Mouse (Mus musculus): Measurements from ENCODE around the gene Hdhd5. TPM values are rescaled to one million over a fixed set of nuclear protein-coding genes. Genes with fewer than 3 reads are reported as not detected.

Hdhd5 gene
- polyA plus RNA-seq, 1 experiment from 2014 or later, result 5.9 TPM

DNA sequence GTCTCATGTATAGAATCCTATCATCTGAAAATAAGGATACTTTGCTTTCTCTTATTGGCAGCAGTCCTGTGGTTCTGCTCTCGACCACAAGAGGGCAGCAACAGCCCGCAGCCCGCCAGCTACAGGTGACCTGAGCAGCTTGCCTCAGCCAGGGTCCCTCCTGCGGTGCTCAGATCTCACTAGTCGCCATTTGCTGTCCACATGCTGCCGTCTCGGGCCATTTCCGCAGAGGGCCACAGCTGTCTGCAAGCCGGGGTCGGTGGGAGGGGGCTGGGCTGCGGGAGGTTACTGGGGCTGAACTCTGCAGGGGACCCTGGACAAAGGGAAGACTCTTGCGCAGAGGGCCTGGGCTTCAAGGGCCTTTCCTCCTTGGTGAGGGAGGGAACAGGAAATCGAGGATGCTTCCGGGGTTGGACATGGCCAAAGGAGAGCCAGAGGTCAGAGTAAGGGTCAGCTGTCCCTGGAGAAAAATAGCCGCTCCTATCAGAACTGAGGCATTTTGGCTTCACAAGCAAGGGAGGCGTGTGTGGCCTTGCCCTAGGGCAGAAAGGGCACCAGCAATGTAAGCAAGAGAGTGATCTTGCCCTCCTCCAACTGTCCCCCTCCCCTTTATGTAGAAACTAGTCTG lies 8.1 kb upstream of the Hdhd5 start:
- H3K4me2 ChIP-seq (replicated peaks; ENCODE audit: low read depth), result peak overlapping the region; percentile 63
- H3K27me3 ChIP-seq (replicated peaks; ENCODE audit: control insufficient read depth, insufficient read depth, low read length), result no peaks in the 10 kb centered on the region
- TF ChIP-seq CTCF (IDR thresholded peaks at IDR 0.05; ENCODE audit: low read depth), result peak; percentile 99
- peak overlapping the region; percentile 9; the same call in 1 of the 2 replicates for H3K4me3 ChIP-seq (ENCODE audit: low read depth, low read length)
- 10% methylated on average over 16 of the region's 16 CpGs for WGBS
- peaks cover 3% of the 10 kb centered on the region; the same call in 1 of the 2 replicates for H3K4me1 ChIP-seq (replicated peaks; ENCODE audit: control insufficient read depth, insufficient read depth, low read length)
- H3K27ac ChIP-seq (ENCODE audit: low read depth, low read length), result no peak overlapping the region
- H3K9ac ChIP-seq (ENCODE audit: low read depth, low read length), result no peak overlapping the region
- H3K9me3 ChIP-seq (ENCODE audit: control insufficient read depth), result no peaks in the 10 kb centered on the region
- no peaks in the 10 kb centered on the region for H3K36me3 ChIP-seq (ENCODE audit: control insufficient read depth, insufficient read depth)
- ATAC-seq, result peak; percentile 71

DNA sequence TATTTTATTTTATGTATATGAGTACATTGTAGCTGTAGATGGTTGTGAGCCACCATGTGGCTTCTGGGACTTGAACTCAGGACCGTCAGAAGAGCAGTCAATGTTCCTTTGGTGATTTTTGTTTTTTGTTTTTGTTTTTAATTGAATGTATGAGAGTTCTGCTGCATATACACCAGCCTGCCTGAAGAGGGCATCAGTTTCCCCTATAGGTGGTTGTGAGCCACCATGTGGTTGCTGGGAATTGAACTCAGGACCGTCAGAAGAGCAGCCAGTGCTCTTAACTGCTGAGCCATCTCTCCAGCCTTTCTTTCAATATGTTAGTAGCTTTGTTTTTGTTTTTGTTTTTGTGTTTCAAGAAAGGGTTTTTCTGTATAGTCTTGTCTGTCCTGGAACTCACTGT lies 5.2 kb upstream of the Hdhd5 start:
- Histone ChIP-seq H3K27me3 (replicated peaks; ENCODE audit: control insufficient read depth, insufficient read depth, low read length) (no peaks in the 10 kb centered on the region), H3K4me1 (replicated peaks; ENCODE audit: control insufficient read depth, insufficient read depth, low read length) (peaks cover 3% of the 10 kb centered on the region; the same call in 1 of the 2 replicates), H3K9me3 (ENCODE audit: control insufficient read depth) (no peaks in the 10 kb centered on the region), H3K36me3 (ENCODE audit: control insufficient read depth, insufficient read depth) (no peaks in the 10 kb centered on the region), H3K9ac (ENCODE audit: low read depth, low read length) (no peak overlapping the region), H3K4me3 (ENCODE audit: low read depth, low read length) (no peak overlapping the region), H3K4me2 (replicated peaks; ENCODE audit: low read depth) (no peak overlapping the region), H3K27ac (ENCODE audit: low read depth, low read length) (no peak overlapping the region)
- no peak for ATAC-seq
- TF ChIP-seq CTCF (IDR thresholded peaks at IDR 0.05; ENCODE audit: low read depth), result peak; percentile 21; the same call in 1 of the 2 replicates
- WGBS, result 79% methylated on average over 2 of the region's 2 CpGs

DNA sequence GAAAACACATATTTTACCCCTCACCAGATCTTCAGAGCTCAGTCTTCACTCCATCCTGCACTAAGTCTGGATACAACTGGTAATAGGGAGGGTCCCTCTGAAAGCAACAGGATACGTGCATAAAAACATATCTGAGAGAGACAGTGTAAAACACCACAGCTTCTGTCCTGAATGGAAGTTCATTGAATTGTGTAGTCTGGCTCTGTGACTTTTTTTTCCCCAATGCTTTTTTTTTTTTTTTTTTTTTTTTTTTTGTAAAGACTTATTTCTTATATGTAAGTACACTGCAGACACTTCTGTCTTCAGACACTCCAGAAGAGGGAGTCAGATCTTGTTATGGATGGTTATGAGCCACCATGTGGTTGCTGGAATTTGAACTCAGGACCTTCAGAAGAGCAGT lies 1.5 kb upstream of the Hdhd5 start:
- H3K9me3 ChIP-seq (ENCODE audit: control insufficient read depth), result no peaks in the 10 kb centered on the region
- H3K4me3 ChIP-seq (ENCODE audit: low read depth, low read length), result 0 out of 2 replicates have a peak overlapping the region, but pooled peaks have one; percentile 87
- no peak for TF ChIP-seq CTCF (IDR thresholded peaks at IDR 0.05; ENCODE audit: low read depth)
- no peak for ATAC-seq
- no peaks in the 10 kb centered on the region for H3K27me3 ChIP-seq (replicated peaks; ENCODE audit: control insufficient read depth, insufficient read depth, low read length)
- no peaks in the 10 kb centered on the region for H3K4me1 ChIP-seq (replicated peaks; ENCODE audit: control insufficient read depth, insufficient read depth, low read length)
- H3K4me2 ChIP-seq (replicated peaks; ENCODE audit: low read depth), result no peak overlapping the region
- no peaks in the 10 kb centered on the region; the same call in 1 of the 2 replicates for H3K36me3 ChIP-seq (ENCODE audit: control insufficient read depth, insufficient read depth)
- no peak overlapping the region for H3K9ac ChIP-seq (ENCODE audit: low read depth, low read length)
- no peak overlapping the region for H3K27ac ChIP-seq (ENCODE audit: low read depth, low read length)
- 75% methylated on average over 1 of the region's 1 CpGs for WGBS

DNA sequence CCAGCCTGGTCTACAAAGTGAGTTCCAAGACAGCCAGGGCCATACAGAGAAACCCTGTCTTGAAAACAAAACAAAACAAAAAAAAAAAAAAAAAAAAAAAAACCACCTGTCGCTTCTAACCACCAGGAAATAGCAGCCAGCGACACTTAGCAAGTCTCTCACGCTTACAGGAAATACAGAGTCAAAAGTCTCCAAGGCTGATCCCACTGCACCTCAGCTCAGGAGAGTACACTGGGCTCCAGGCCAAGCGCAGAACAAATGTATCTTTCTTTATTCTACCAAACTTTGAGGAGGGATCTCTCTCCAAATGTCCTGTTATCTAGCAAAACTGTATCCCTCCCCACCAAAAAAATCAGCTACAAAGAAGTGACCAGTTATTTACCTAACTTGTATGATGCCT lies 2.0 kb downstream of the Hdhd5 start:
- Histone ChIP-seq H3K36me3 (ENCODE audit: control insufficient read depth, insufficient read depth) (no peaks in the 10 kb centered on the region; the same call in 1 of the 2 replicates), H3K9me3 (ENCODE audit: control insufficient read depth) (no peaks in the 10 kb centered on the region), H3K4me2 (replicated peaks; ENCODE audit: low read depth) (no peak overlapping the region), H3K27ac (ENCODE audit: low read depth, low read length) (no peak overlapping the region), H3K27me3 (replicated peaks; ENCODE audit: control insufficient read depth, insufficient read depth, low read length) (no peaks in the 10 kb centered on the region), H3K4me1 (replicated peaks; ENCODE audit: control insufficient read depth, insufficient read depth, low read length) (no peaks in the 10 kb centered on the region), H3K9ac (ENCODE audit: low read depth, low read length) (no peak overlapping the region), H3K4me3 (ENCODE audit: low read depth, low read length) (no peak overlapping the region)
- no peak for TF ChIP-seq CTCF (IDR thresholded peaks at IDR 0.05; ENCODE audit: low read depth)
- WGBS, result 55% methylated on average over 4 of the region's 4 CpGs
- no peak for ATAC-seq

DNA sequence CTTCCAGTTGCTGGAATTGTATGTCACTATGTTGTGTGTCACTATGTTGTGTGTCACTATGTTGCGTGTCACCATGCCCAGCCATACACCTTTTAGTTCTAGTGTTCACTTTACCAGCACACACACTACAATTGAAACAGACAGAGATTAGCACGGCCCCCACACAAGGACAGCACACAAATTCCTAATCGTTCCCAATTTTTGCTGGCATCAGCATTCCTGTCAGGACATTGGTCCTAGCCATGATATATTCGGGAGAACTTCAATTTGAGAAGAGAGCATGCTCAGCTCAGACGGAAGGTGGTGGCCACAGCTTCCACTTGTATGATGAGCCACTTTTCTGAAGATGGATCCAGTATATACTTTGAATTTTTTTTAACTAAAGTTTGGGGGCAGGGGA lies 6.3 kb downstream of the Hdhd5 start:
- Histone ChIP-seq H3K36me3 (ENCODE audit: control insufficient read depth, insufficient read depth) (peaks cover 34% of the 10 kb centered on the region; the same call in 1 of the 2 replicates), H3K4me3 (ENCODE audit: low read depth, low read length) (no peak overlapping the region), H3K27me3 (replicated peaks; ENCODE audit: control insufficient read depth, insufficient read depth, low read length) (no peaks in the 10 kb centered on the region), H3K4me2 (replicated peaks; ENCODE audit: low read depth) (no peak overlapping the region), H3K27ac (ENCODE audit: low read depth, low read length) (no peak overlapping the region), H3K9me3 (ENCODE audit: control insufficient read depth) (no peaks in the 10 kb centered on the region), H3K4me1 (replicated peaks; ENCODE audit: control insufficient read depth, insufficient read depth, low read length) (no peaks in the 10 kb centered on the region), H3K9ac (ENCODE audit: low read depth, low read length) (no peak overlapping the region)
- 91% methylated on average over 5 of the region's 5 CpGs for WGBS
- ATAC-seq, result no peak
- TF ChIP-seq CTCF (IDR thresholded peaks at IDR 0.05; ENCODE audit: low read depth), result no peak

DNA sequence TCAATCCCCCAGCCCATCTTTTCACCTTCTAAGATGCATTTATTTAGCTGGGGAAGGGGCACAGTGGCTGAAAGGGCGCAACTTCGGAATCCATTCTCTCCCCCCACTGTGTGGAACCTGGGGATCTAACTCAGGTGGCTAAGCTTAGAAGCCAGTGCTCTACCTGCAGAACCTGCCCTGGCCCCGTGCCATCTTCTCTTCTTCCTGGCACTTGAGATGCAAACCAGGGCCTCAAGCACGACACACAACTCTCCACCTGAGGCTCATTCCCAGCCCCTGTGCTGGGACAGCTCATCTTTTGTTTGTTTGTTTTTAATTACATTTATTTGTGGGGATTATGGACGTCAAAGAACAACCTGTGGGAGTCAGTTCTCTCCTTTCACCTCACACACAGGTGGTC lies 11.5 kb downstream of the Hdhd5 start:
- no peak overlapping the region for H3K4me3 ChIP-seq (ENCODE audit: low read depth, low read length)
- no peak overlapping the region for H3K4me2 ChIP-seq (replicated peaks; ENCODE audit: low read depth)
- H3K9ac ChIP-seq (ENCODE audit: low read depth, low read length), result no peak overlapping the region

More for the DNA sequence above, 11.5 kb downstream of the Hdhd5 start:
- H3K9me3 ChIP-seq (ENCODE audit: control insufficient read depth), result no peaks in the 10 kb centered on the region
- TF ChIP-seq CTCF (IDR thresholded peaks at IDR 0.05; ENCODE audit: low read depth), result no peak
- no peak overlapping the region for H3K27ac ChIP-seq (ENCODE audit: low read depth, low read length)
- no peaks in the 10 kb centered on the region for H3K4me1 ChIP-seq (replicated peaks; ENCODE audit: control insufficient read depth, insufficient read depth, low read length)
- H3K27me3 ChIP-seq (replicated peaks; ENCODE audit: control insufficient read depth, insufficient read depth, low read length), result no peaks in the 10 kb centered on the region
- no peak for ATAC-seq
- 79% methylated on average over 5 of the region's 5 CpGs for WGBS
- peaks cover 36% of the 10 kb centered on the region; the same call in 1 of the 2 replicates for H3K36me3 ChIP-seq (ENCODE audit: control insufficient read depth, insufficient read depth)
